Mouse (Mus musculus) spleen, embryonic (tissue): ENCODE measurements at regions not wholly inside any gene's neighbourhood (a gene's known extent, or its start where the extent isn't known, plus 50 kb on each side); places are given as distances from the start of the nearest gene placed in this dataset.
"Not testable (repeated sequence)": the region's sequence is repeated elsewhere in the genome, so short reads cannot be mapped to it uniquely, and the experiment has no call there.

Experiments
- CTCF ChIA-PET: fragments of 350-600 bp; sonication (Branson Sonifier 250); formaldehyde crosslinking; loops from one replicate; lab custom pipeline; 2022; lab: Charles Lee

GRCm38 (mm10) chr15:42073486-42073885, 1939.3 kb downstream of the 9330182O14Rik start:
- CTCF ChIA-PET: no interaction called here

GRCm38 (mm10) chr15:42082436-42082835, 1948.3 kb downstream of the 9330182O14Rik start:
- CTCF ChIA-PET: no interaction called here

GRCm38 (mm10) chr15:42100730-42101129, 1966.6 kb downstream of the 9330182O14Rik start:
- CTCF ChIA-PET: no interaction called here

- CTCF ChIA-PET: no interaction called here
Measured at GRCm38 (mm10) chr15:42104816-42105215, 1970.7 kb downstream of the 9330182O14Rik start.

- CTCF ChIA-PET: no interaction called here
Measured at GRCm38 (mm10) chr15:42107106-42107505, 1972.9 kb downstream of the 9330182O14Rik start.

- CTCF ChIA-PET: no interaction called here
Measured at GRCm38 (mm10) chr15:42111811-42112210, 1977.6 kb downstream of the 9330182O14Rik start.

- CTCF ChIA-PET: no interaction called here
Measured at GRCm38 (mm10) chr15:42127471-42127870, 1993.3 kb downstream of the 9330182O14Rik start.

GRCm38 (mm10) chr15:42128976-42129375, 1994.8 kb downstream of the 9330182O14Rik start:
- CTCF ChIA-PET: no interaction called here

- CTCF ChIA-PET: interaction anchor here (0.7 kb wide), 1 partner anchor 86 kb away, joined by 4 read pairs; no protein-coding TSS in a partner anchor
Measured at GRCm38 (mm10) chr15:42166546-42166945, 2032.4 kb downstream of the 9330182O14Rik start.

- CTCF ChIA-PET: not testable (repeated sequence)
Measured at GRCm38 (mm10) chr15:42177766-42178165, 2043.6 kb downstream of the 9330182O14Rik start.

- CTCF ChIA-PET: no interaction called here
Measured at GRCm38 (mm10) chr15:42207187-42207846, 2073.2 kb downstream of the 9330182O14Rik start.

GRCm38 (mm10) chr15:42219496-42219895, 2085.3 kb downstream of the 9330182O14Rik start:
- CTCF ChIA-PET: no interaction called here

- CTCF ChIA-PET: no interaction called here
Measured at GRCm38 (mm10) chr15:42220005-42220404, 2085.8 kb downstream of the 9330182O14Rik start.

- CTCF ChIA-PET: no interaction called here
Measured at GRCm38 (mm10) chr15:42225006-42225405, 2090.8 kb downstream of the 9330182O14Rik start.

- CTCF ChIA-PET: no interaction called here
Measured at GRCm38 (mm10) chr15:42231692-42232091, 2097.5 kb downstream of the 9330182O14Rik start.

- CTCF ChIA-PET: no interaction called here
Measured at GRCm38 (mm10) chr15:42246812-42247211, 2112.6 kb downstream of the 9330182O14Rik start.

- CTCF ChIA-PET: interaction anchor here (0.6 kb wide), 1 partner anchor 86 kb away, joined by 4 read pairs; no protein-coding TSS in a partner anchor
Measured at GRCm38 (mm10) chr15:42252730-42253330, 2118.7 kb downstream of the 9330182O14Rik start.

GRCm38 (mm10) chr15:42256343-42256742, 2122.2 kb downstream of the 9330182O14Rik start:
- CTCF ChIA-PET: no interaction called here

GRCm38 (mm10) chr15:42275117-42275516, 2141.0 kb downstream of the 9330182O14Rik start:
- CTCF ChIA-PET: no interaction called here

GRCm38 (mm10) chr15:42277247-42277646, 2143.1 kb downstream of the 9330182O14Rik start:
- CTCF ChIA-PET: no interaction called here

- CTCF ChIA-PET: no interaction called here
Measured at GRCm38 (mm10) chr15:42280810-42281209, 2146.6 kb downstream of the 9330182O14Rik start.

- CTCF ChIA-PET: no interaction called here
Measured at GRCm38 (mm10) chr15:42296406-42296805, 2162.2 kb downstream of the 9330182O14Rik start.

- CTCF ChIA-PET: no interaction called here
Measured at GRCm38 (mm10) chr15:42297430-42297829, 2163.3 kb downstream of the 9330182O14Rik start.
